Mouse (Mus musculus) limb, embryonic 14.5 days (tissue): ENCODE data around the gene Snrpb. TPM values are rescaled to one million over a fixed set of nuclear protein-coding genes. Genes with fewer than 3 reads are reported as not detected.

ENCODE experiments used
- ATAC-seq: fragments of 200-750 bp; cut with Nextera tagmentation; 2 replicates; pipeline ENCODE4 v1.8.0; 2017; ENCODE audit warnings: low read depth, moderate number of reproducible peaks, moderate TSS enrichment; ENCODE audit not compliant: low FRiP score
- DNase-seq: peaks from one replicate; pipeline ENCODE4 v3.0.0-alpha.2; 2015; ENCODE audit warnings: low spot score
- H3K27ac ChIP-seq: fragments of 300-500 bp; sonication (generic); replicated peaks from 2 replicates; pipeline ENCODE4 v1.5.1; 2014; ENCODE audit warnings: low read depth, mild to moderate bottlenecking, low read length, moderate library complexity, mixed read lengths
- H3K27me3 ChIP-seq: fragments of 300-500 bp; sonication (generic); 2 replicates; pipeline ENCODE4 v1.6.1; 2014; ENCODE audit warnings: low read length, mixed read lengths; ENCODE audit not compliant: control insufficient read depth, insufficient read depth
- H3K36me3 ChIP-seq: fragments of 300-500 bp; sonication (generic); 2 replicates; pipeline ENCODE4 v1.6.1; 2014; ENCODE audit warnings: mild to moderate bottlenecking, low read length, moderate library complexity, mixed read lengths; ENCODE audit not compliant: control insufficient read depth, insufficient read depth
- H3K4me1 ChIP-seq: fragments of 300-500 bp; sonication (generic); 2 replicates; pipeline ENCODE4 v1.6.1; 2014; ENCODE audit warnings: antibody characterized with exemption, low read length, mixed read lengths; ENCODE audit not compliant: control insufficient read depth, insufficient read depth
- H3K4me2 ChIP-seq: fragments of 300-500 bp; sonication (generic); replicated peaks from 2 replicates; pipeline ENCODE4 v1.6.1; 2014; ENCODE audit warnings: low read depth, mild to moderate bottlenecking, low read length, moderate library complexity; ENCODE audit not compliant: severe bottlenecking
- H3K4me3 ChIP-seq: fragments of 300-500 bp; sonication (generic); replicated peaks from 2 replicates; pipeline ENCODE4 v1.5.1; 2014; ENCODE audit warnings: low read length
- H3K9ac ChIP-seq: fragments of 300-500 bp; sonication (generic); 2 replicates; pipeline ENCODE4 v1.6.1; 2014; ENCODE audit warnings: mild to moderate bottlenecking, low read depth, low read length, moderate library complexity; ENCODE audit not compliant: severe bottlenecking
- H3K9me3 ChIP-seq: fragments of 300-500 bp; sonication (generic); 2 replicates; pipeline ENCODE4 v1.6.1; 2016; ENCODE audit warnings: low read length; ENCODE audit not compliant: control insufficient read depth
- POLR2A ChIP-seq: fragments of 200-500 bp; IDR thresholded peaks from 2 replicates; pipeline ENCODE4 v1.8.0; 2012; ENCODE audit warnings: inconsistent platforms, mild to moderate bottlenecking, moderate library complexity, borderline replicate concordance; ENCODE audit not compliant: insufficient read depth, insufficient read length; ENCODE audit errors: extremely low read depth
- WGBS: fragments of 180-500 bp; shearing (Covaris S2); extraction: QIAGEN DNeasy Blood & Tissue Kit; methylation state at CpG from one replicate; pipeline ENCODE4 v1.1.7; 2014; 5-methylcytosine and 5-hydroxymethylcytosine counted together
- polyA plus RNA-seq, 2 experiments: library from polyadenylated mRNA; depleted of rRNA in 1 of 2; stranded (reverse) in 1 of 2; unstranded in 1 of 2; fragments of >200 nt; fragmentation: Nextera tagmentation in 1 of 2; extraction: Ambion mirVana in 1 of 2; gene quantifications; 2 replicates each; pipeline versions ENCODE4 v1.2.1 to v1.2.3; 2012 to 2014

The Snrpb gene
- polyA plus RNA-seq (2012; rRNA removed) (423 and 497 TPM in 2 replicates), polyA plus RNA-seq (2014; fragmentation: Nextera tagmentation; extraction: Ambion mirVana) (578 and 606 TPM in 2 replicates)

GRCm38 (mm10) chr2:130178706-130179506 lies at the start of gene Snrpb:
TSS of gene Snrpb (minus strand) at chr2:130179403.
- H3K9me3 ChIP-seq: no peaks in the 10 kb centered on the region
- under 1% methylated on average over 69 of the region's 81 CpGs for WGBS
- ATAC-seq (peak; percentile 93), DNase-seq (peak; percentile 97)
- H3K9ac ChIP-seq: peak within 1 kb of the TSS; percentile 100
- peak within 1 kb of the TSS; percentile 98 for H3K27ac ChIP-seq
- H3K4me3 ChIP-seq: peak within 1 kb of the TSS; percentile 98
- peaks cover 15% of the 10 kb centered on the region for H3K4me1 ChIP-seq
- H3K27me3 ChIP-seq: no peaks in the 10 kb centered on the region
- TF ChIP-seq POLR2A: peak; percentile 75; the same call in 1 of the 2 replicates
- H3K4me2 ChIP-seq: peak within 1 kb of the TSS; percentile 87
- peaks cover 31% of the 10 kb centered on the region for H3K36me3 ChIP-seq

- 72% methylated on average over 2 of the region's 2 CpGs for WGBS
- no peak for ATAC-seq
- Histone ChIP-seq H3K27me3 (no peaks in the 10 kb centered on the region), H3K4me2 (no peak overlapping the region), H3K27ac (no peak overlapping the region), H3K9me3 (no peaks in the 10 kb centered on the region), H3K9ac (no peak overlapping the region), H3K4me1 (no peaks in the 10 kb centered on the region), H3K36me3 (no peaks in the 10 kb centered on the region), H3K4me3 (no peak overlapping the region)
- no peak for DNase-seq
- no peak for TF ChIP-seq POLR2A
These were observed 32.4 kb upstream of the Snrpb start for GRCm38 (mm10) chr2:130211581-130211980.

- no peak overlapping the region for H3K4me3 ChIP-seq
- H3K27me3 ChIP-seq: no peaks in the 10 kb centered on the region
- WGBS: 94% methylated on average over 3 of the region's 3 CpGs
- no peak overlapping the region for H3K9ac ChIP-seq
- H3K9me3 ChIP-seq: no peaks in the 10 kb centered on the region
- ATAC-seq (no peak), DNase-seq (no peak)
- H3K4me1 ChIP-seq: no peaks in the 10 kb centered on the region
- H3K4me2 ChIP-seq: no peak overlapping the region
- H3K36me3 ChIP-seq: no peaks in the 10 kb centered on the region
- TF ChIP-seq POLR2A: no peak
- no peak overlapping the region for H3K27ac ChIP-seq
These were observed 30.4 kb upstream of the Snrpb start for GRCm38 (mm10) chr2:130209636-130210035.

- ATAC-seq (no peak), DNase-seq (no peak)
- H3K4me3 ChIP-seq: no peak overlapping the region
- TF ChIP-seq POLR2A: no peak
- H3K4me2 ChIP-seq: no peak overlapping the region
- no peaks in the 10 kb centered on the region for H3K27me3 ChIP-seq
- no peaks in the 10 kb centered on the region for H3K36me3 ChIP-seq
- no peak overlapping the region for H3K27ac ChIP-seq
- H3K4me1 ChIP-seq: no peaks in the 10 kb centered on the region
- H3K9me3 ChIP-seq: no peaks in the 10 kb centered on the region
- no peak overlapping the region for H3K9ac ChIP-seq
- 91% methylated on average over 3 of the region's 3 CpGs for WGBS
These were observed 28.8 kb upstream of the Snrpb start for GRCm38 (mm10) chr2:130207996-130208395.

- H3K4me1 ChIP-seq: no peaks in the 10 kb centered on the region
- DNase-seq (no peak), ATAC-seq (no peak)
- no peaks in the 10 kb centered on the region for H3K36me3 ChIP-seq
- H3K4me2 ChIP-seq: no peak overlapping the region
- H3K27me3 ChIP-seq: no peaks in the 10 kb centered on the region
- H3K27ac ChIP-seq: no peak overlapping the region
- no peak overlapping the region for H3K4me3 ChIP-seq
- 69% methylated on average over 2 of the region's 2 CpGs for WGBS
- no peak for TF ChIP-seq POLR2A
- H3K9ac ChIP-seq: no peak overlapping the region
- H3K9me3 ChIP-seq: no peaks in the 10 kb centered on the region
These were observed 28.2 kb upstream of the Snrpb start for GRCm38 (mm10) chr2:130207376-130207775.

- no peak for TF ChIP-seq POLR2A
- no peak overlapping the region for H3K27ac ChIP-seq
- H3K9me3 ChIP-seq: no peaks in the 10 kb centered on the region
- no peak overlapping the region for H3K4me3 ChIP-seq
- H3K4me2 ChIP-seq: no peak overlapping the region
- DNase-seq (no peak), ATAC-seq (no peak)
- H3K9ac ChIP-seq: no peak overlapping the region
- WGBS: 61% methylated on average over 5 of the region's 5 CpGs
- H3K27me3 ChIP-seq: no peaks in the 10 kb centered on the region
- no peaks in the 10 kb centered on the region for H3K4me1 ChIP-seq
- H3K36me3 ChIP-seq: no peaks in the 10 kb centered on the region
These were observed 21.8 kb upstream of the Snrpb start for GRCm38 (mm10) chr2:130200961-130201360.
